Mouse (Mus musculus) stomach, embryonic 15.5 days (tissue): ENCODE results near the gene Sympk. TPM values are rescaled to one million over a fixed set of nuclear protein-coding genes. Genes with fewer than 3 reads are reported as not detected.

Experiments used
- ATAC-seq: fragments of 200-750 bp; cut with Nextera tagmentation; 2 replicates; pipeline ENCODE4 v1.8.0; 2017; ENCODE audit warnings: low read depth, moderate number of reproducible peaks, moderate TSS enrichment; ENCODE audit not compliant: insufficient read depth, low FRiP score
- H3K27ac ChIP-seq: fragments of 300-500 bp; sonication (generic); 2 replicates; pipeline ENCODE4 v1.5.1; 2015; ENCODE audit warnings: mild to moderate bottlenecking, inconsistent platforms
- H3K27me3 ChIP-seq: fragments of 300-500 bp; sonication (generic); replicated peaks from 2 replicates; pipeline ENCODE4 v1.6.1; 2015; ENCODE audit warnings: inconsistent platforms
- H3K36me3 ChIP-seq: fragments of 300-500 bp; sonication (generic); 2 replicates; pipeline ENCODE4 v1.6.1; 2015; ENCODE audit warnings: inconsistent platforms
- H3K4me1 ChIP-seq: fragments of 300-500 bp; sonication (generic); 2 replicates; pipeline ENCODE4 v1.6.1; 2015; ENCODE audit warnings: inconsistent platforms
- H3K4me2 ChIP-seq: fragments of 300-500 bp; sonication (generic); 2 replicates; pipeline ENCODE4 v1.6.1; 2015; ENCODE audit warnings: mild to moderate bottlenecking, inconsistent platforms
- H3K4me3 ChIP-seq: fragments of 300-500 bp; sonication (generic); replicated peaks from 2 replicates; pipeline ENCODE4 v1.5.1; 2015; ENCODE audit warnings: inconsistent platforms
- H3K9ac ChIP-seq: fragments of 300-500 bp; sonication (generic); 2 replicates; pipeline ENCODE4 v1.6.1; 2015; ENCODE audit warnings: inconsistent platforms
- H3K9me3 ChIP-seq: fragments of 300-500 bp; sonication (generic); 2 replicates; pipeline ENCODE4 v1.6.1; 2016; ENCODE audit warnings: inconsistent platforms
- WGBS: fragments of 180-500 bp; shearing (Covaris S2); methylation state at CpG from one replicate; pipeline ENCODE4 v1.1.7; 2015; 5-methylcytosine and 5-hydroxymethylcytosine counted together
- polyA plus RNA-seq: library from polyadenylated mRNA; unstranded; fragments of >200 nt; fragmentation: Nextera tagmentation; extraction: Ambion mirVana; gene quantifications from 2 replicates; pipeline ENCODE4 v1.2.1, GENCODE M21; 2015

The Sympk gene
- polyA plus RNA-seq, result 28.1 and 32.3 TPM in 2 replicates

DNA sequence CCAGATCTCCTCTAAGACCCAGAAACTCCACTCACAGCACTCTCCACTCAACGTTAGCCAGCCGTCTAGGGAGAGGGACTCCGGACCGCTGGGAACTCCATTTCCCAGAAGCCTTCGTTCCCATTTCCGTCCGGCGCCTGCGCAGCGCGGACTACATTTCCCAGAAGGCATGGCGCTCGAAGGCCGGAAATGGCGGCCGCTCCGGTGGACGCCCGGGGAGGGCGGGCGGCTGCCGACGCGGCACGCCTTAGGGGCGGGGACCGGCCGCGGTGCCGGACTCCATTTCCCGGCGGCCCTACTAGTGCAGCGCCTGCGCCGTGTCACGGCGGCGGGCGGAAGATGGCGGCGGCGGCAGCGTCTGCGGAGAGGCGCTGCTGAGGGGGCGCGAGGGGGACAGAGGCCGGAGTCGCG lies at the start of gene Sympk:
TSS of gene Sympk (plus strand) at position 282 of the 411 bp plus-strand sequence.
- peaks cover 25% of the 10 kb centered on the region for H3K4me1 ChIP-seq
- H3K36me3 ChIP-seq, result 0 out of 2 replicates have a peak, but pooled peaks cover 3% of the 10 kb centered on the region
- no peaks in the 10 kb centered on the region for H3K9me3 ChIP-seq
- peaks cover 30% of the 10 kb centered on the region for H3K27me3 ChIP-seq
- H3K27ac ChIP-seq, result peak within 1 kb of the TSS; percentile 13; the same call in 1 of the 2 replicates
- peak within 1 kb of the TSS; percentile 85 for H3K4me2 ChIP-seq
- peak; percentile 92 for ATAC-seq
- H3K4me3 ChIP-seq, result peak within 1 kb of the TSS; percentile 76
- H3K9ac ChIP-seq, result peak within 1 kb of the TSS; percentile 83
- WGBS, result under 1% methylated on average over 50 of the region's 50 CpGs

- no peak overlapping the region for H3K4me2 ChIP-seq
- H3K9ac ChIP-seq, result no peak overlapping the region
- no peaks in the 10 kb centered on the region for H3K4me1 ChIP-seq
Measured at GRCm38 (mm10) chr7:18978381-18978780, 45.8 kb upstream of the Sympk start.

DNA sequence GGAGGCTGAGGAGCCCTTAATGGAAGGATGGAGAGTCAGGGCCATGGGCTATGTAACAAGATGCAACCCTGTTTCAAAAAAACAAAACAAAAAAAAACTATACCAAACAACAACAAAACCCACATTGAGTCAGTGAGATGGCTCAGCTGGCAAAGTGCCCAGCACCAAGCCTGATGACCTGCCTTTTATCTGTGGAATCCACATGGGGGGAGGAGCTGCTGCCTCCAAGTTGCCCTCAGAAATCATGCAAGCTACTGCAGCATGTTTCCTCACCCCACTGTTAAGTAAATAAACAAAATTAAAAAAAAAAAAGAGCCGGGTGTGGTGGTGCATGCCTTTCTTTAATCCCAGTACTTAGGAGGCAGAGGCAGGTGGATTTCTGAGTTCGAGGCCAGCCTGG lies 37.7 kb upstream of the Sympk start:
- 62% methylated on average over 2 of the region's 2 CpGs for WGBS
- peaks cover 8% of the 10 kb centered on the region for H3K4me1 ChIP-seq
- H3K27ac ChIP-seq, result no peak overlapping the region
- no peak for ATAC-seq
- H3K27me3 ChIP-seq, result peaks cover 5% of the 10 kb centered on the region; the same call in 1 of the 2 replicates
- no peaks in the 10 kb centered on the region for H3K36me3 ChIP-seq
- H3K4me2 ChIP-seq, result no peak overlapping the region
- H3K4me3 ChIP-seq, result no peak overlapping the region
- no peak overlapping the region for H3K9ac ChIP-seq
- H3K9me3 ChIP-seq, result no peaks in the 10 kb centered on the region

More at GRCm38 (mm10) chr7:18978381-18978780, 45.8 kb upstream of the Sympk start:
- Histone ChIP-seq H3K27ac (no peak overlapping the region), H3K27me3 (0 out of 2 replicates have a peak, but pooled peaks cover 4% of the 10 kb centered on the region), H3K36me3 (no peaks in the 10 kb centered on the region), H3K9me3 (no peaks in the 10 kb centered on the region), H3K4me3 (no peak overlapping the region)
- no peak for ATAC-seq
- WGBS, result 64% methylated on average over 9 of the region's 9 CpGs

GRCm38 (mm10) chr7:18987100-18987499 lies 37.1 kb upstream of the Sympk start, which contains the start of gene Nanos2:
Gene Nanos2, plus strand, starts transcription at chr7:18987400.
- Histone ChIP-seq H3K9ac (no peak within 1 kb of the TSS), H3K9me3 (no peaks in the 10 kb centered on the region), H3K27me3 (peaks cover 11% of the 10 kb centered on the region; the same call in 1 of the 2 replicates), H3K4me2 (no peak within 1 kb of the TSS), H3K27ac (no peak within 1 kb of the TSS), H3K4me1 (peaks cover 13% of the 10 kb centered on the region), H3K4me3 (no peak within 1 kb of the TSS), H3K36me3 (no peaks in the 10 kb centered on the region)
- 67% methylated on average over 2 of the region's 2 CpGs for WGBS
- ATAC-seq, result no peak

- H3K27me3 ChIP-seq, result peaks cover 18% of the 10 kb centered on the region; the same call in 1 of the 2 replicates
- H3K27ac ChIP-seq, result no peak overlapping the region
- 68% methylated on average over 13 of the region's 13 CpGs for WGBS
- H3K4me2 ChIP-seq, result no peak overlapping the region
- H3K9ac ChIP-seq, result no peak overlapping the region
- H3K4me1 ChIP-seq, result peaks cover 18% of the 10 kb centered on the region
- H3K4me3 ChIP-seq, result no peak overlapping the region
- H3K36me3 ChIP-seq, result no peaks in the 10 kb centered on the region
- ATAC-seq, result no peak
- no peaks in the 10 kb centered on the region for H3K9me3 ChIP-seq
Measured at GRCm38 (mm10) chr7:18987747-18988146, 36.4 kb upstream of the Sympk start.

DNA sequence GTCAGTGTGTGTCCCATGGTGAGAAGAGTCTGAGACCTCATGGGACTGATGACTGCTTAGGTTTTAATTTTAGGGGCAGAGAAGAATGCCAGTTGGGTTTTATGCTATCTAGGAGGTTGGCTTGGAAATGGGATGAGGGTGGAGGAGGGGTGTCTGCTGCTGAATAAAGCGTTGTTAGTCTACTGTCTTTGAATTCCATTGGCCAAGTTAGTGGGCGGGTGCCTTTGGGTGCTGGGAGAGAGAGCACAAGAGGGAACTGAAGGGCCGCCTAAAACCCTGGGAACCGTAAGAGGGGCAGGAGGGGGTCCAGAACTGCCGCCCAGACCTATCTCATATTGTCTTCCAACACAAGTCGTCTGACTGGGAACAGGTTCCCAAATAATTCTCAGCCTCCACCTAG lies 35.4 kb upstream of the Sympk start:
- no peak for ATAC-seq
- no peak overlapping the region for H3K4me3 ChIP-seq
- no peak overlapping the region for H3K4me2 ChIP-seq
- no peak overlapping the region for H3K27ac ChIP-seq
- no peak overlapping the region for H3K9ac ChIP-seq
- H3K36me3 ChIP-seq, result no peaks in the 10 kb centered on the region
- H3K27me3 ChIP-seq, result peaks cover 28% of the 10 kb centered on the region; the same call in 1 of the 2 replicates
- peaks cover 18% of the 10 kb centered on the region for H3K4me1 ChIP-seq
- H3K9me3 ChIP-seq, result no peaks in the 10 kb centered on the region
- 67% methylated on average over 6 of the region's 6 CpGs for WGBS

GRCm38 (mm10) chr7:18989995-18990394 lies 34.2 kb upstream of the Sympk start:
- no peak for ATAC-seq
- Histone ChIP-seq H3K4me3 (peak overlapping the region; percentile 46), H3K27me3 (peaks cover 28% of the 10 kb centered on the region; the same call in 1 of the 2 replicates), H3K9me3 (no peaks in the 10 kb centered on the region), H3K9ac (no peak overlapping the region), H3K27ac (peak overlapping the region; percentile 80; the same call in 1 of the 2 replicates), H3K4me2 (peak overlapping the region; percentile 93), H3K36me3 (no peaks in the 10 kb centered on the region), H3K4me1 (peaks cover 18% of the 10 kb centered on the region)
- 11% methylated on average over 5 of the region's 5 CpGs for WGBS

DNA sequence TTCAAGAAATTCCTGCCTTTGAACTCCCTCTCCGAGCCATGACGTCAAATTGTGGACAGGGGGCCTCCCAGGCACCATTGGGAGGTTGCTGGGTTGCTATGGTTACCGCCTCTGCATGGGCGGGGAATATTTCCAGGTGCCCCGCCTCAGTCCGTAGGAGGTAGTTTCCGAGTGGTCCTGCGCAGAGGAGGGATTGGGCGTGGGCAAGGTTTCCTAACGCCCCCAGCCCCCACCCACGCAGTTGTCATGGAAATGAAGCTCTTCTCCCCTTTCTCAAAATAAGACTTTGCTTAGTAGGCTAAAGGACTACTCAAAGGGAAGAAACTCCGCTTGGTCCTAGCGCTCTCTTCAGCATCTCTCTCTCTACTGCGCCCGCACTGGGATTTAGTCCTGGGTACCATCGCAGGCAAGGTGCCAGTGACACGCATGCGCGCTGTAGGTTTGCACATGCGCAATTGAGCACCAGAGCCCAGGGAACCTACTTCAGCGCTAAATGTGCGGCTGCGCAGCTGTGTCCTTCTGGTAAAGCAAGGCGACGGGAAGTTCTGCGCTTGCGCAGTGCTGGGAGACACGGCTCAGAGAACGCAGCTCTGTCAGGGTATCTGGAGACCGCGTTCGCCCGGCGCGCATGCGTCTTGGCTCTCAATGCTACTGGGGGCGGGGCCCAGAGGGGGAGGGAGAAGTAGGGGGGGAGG lies 33.4 kb upstream of the Sympk start, which contains the start of gene Mypop:
TSS of gene Mypop (plus strand) at position 645 of the 695 bp plus-strand sequence.
- Histone ChIP-seq H3K27me3 (peaks cover 28% of the 10 kb centered on the region; the same call in 1 of the 2 replicates), H3K9me3 (no peaks in the 10 kb centered on the region), H3K9ac (peak within 1 kb of the TSS; percentile 4), H3K36me3 (no peaks in the 10 kb centered on the region), H3K27ac (peak within 1 kb of the TSS; percentile 80), H3K4me2 (peak within 1 kb of the TSS; percentile 93), H3K4me3 (peak within 1 kb of the TSS; percentile 46), H3K4me1 (peaks cover 18% of the 10 kb centered on the region)
- under 1% methylated on average over 37 of the region's 37 CpGs for WGBS
- ATAC-seq, result peak; percentile 94

GRCm38 (mm10) chr7:18991660-18992293 lies 32.4 kb upstream of the Sympk start:
- Histone ChIP-seq H3K4me1 (peaks cover 18% of the 10 kb centered on the region), H3K27ac (no peak overlapping the region), H3K9me3 (no peaks in the 10 kb centered on the region), H3K36me3 (no peaks in the 10 kb centered on the region), H3K9ac (peak overlapping the region; percentile 4), H3K4me2 (peak overlapping the region; percentile 93), H3K27me3 (peaks cover 28% of the 10 kb centered on the region; the same call in 1 of the 2 replicates), H3K4me3 (peak overlapping the region; percentile 46)
- under 1% methylated on average over 59 of the region's 59 CpGs for WGBS
- ATAC-seq, result 0 out of 2 replicates have a peak, but pooled peaks have one; percentile 7

DNA sequence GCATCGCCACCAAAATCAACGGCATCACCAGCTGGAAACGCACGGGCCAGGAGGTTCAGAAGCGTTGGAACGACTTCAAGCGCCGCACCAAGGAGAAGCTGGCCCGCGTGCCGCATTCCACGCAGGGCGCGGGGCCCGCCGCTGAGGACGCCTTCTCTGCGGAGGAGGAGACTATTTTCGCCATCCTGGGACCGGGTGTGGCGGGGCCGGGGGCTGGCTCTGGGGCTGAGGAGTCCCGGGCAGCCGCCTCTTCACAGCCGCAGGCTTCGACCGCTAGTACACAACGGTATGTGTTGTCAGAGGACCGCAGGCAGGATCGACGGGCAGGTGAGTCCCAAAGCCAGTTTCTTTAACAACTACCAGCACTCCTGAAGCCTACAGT lies 31.9 kb upstream of the Sympk start:
- Histone ChIP-seq H3K36me3 (no peaks in the 10 kb centered on the region), H3K4me3 (peak overlapping the region; percentile 46), H3K4me1 (peaks cover 18% of the 10 kb centered on the region), H3K9me3 (no peaks in the 10 kb centered on the region), H3K27me3 (peaks cover 28% of the 10 kb centered on the region; the same call in 1 of the 2 replicates), H3K27ac (no peak overlapping the region), H3K4me2 (peak overlapping the region; percentile 93), H3K9ac (peak overlapping the region; percentile 4)
- 3% methylated on average over 31 of the region's 31 CpGs for WGBS
- ATAC-seq, result no peak

DNA sequence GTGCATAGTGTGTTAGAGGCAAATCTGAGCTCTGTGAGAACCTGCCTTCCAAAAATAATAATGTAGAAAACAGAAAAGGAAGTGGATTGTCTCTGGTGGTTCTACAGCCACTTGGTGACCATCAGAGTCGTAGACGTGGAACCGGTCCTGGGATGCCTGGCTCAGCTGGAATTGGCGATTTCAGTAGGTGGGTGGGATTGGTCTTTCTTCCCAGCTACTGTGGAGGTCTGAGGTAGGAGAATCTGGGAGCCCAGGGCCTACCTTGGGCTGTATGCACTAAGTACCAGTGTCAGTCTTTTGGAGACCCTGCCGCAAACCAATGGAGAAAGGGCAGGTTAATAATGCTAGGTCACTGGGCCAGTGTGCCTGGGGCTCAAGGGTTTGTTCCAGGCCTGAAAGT lies 31.1 kb upstream of the Sympk start:
- peaks cover 18% of the 10 kb centered on the region for H3K4me1 ChIP-seq
- H3K27ac ChIP-seq, result no peak overlapping the region
- H3K4me3 ChIP-seq, result 0 out of 2 replicates have a peak overlapping the region, but pooled peaks have one; percentile 46
- peaks cover 24% of the 10 kb centered on the region; the same call in 1 of the 2 replicates for H3K27me3 ChIP-seq
- no peak overlapping the region for H3K9ac ChIP-seq
- no peak for ATAC-seq
- H3K36me3 ChIP-seq, result no peaks in the 10 kb centered on the region
- H3K9me3 ChIP-seq, result no peaks in the 10 kb centered on the region
- H3K4me2 ChIP-seq, result no peak overlapping the region
- 91% methylated on average over 5 of the region's 5 CpGs for WGBS

DNA sequence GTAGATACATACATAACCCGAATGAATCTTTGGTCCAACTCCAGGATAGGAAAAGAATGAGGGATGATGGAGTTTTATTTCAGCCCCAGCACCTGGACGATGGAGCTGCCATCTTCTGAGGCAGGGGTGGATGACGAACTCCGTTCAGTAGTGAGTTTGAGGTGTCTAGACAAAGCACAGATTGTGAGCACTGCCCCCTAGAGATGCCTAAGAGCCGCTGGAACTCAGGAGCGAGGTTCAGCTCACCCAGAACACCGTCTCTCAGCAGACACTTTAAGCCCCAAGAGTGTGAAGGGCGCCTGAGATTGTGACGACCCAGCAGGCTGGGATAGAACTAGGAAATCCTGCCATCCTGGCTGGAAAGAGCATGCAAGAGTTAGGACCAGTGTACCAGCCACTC lies 25.3 kb upstream of the Sympk start:
- Histone ChIP-seq H3K9ac (no peak overlapping the region), H3K36me3 (no peaks in the 10 kb centered on the region), H3K4me2 (no peak overlapping the region), H3K27ac (no peak overlapping the region), H3K4me1 (peaks cover 25% of the 10 kb centered on the region), H3K27me3 (no peaks in the 10 kb centered on the region), H3K9me3 (no peaks in the 10 kb centered on the region), H3K4me3 (no peak overlapping the region)
- ATAC-seq, result no peak
- 44% methylated on average over 9 of the region's 9 CpGs for WGBS
